Mouse (Mus musculus) midbrain, embryonic 10.5 days (tissue): ENCODE results near the gene Lmntd2. TPM values are rescaled to one million over a fixed set of nuclear protein-coding genes. Genes with fewer than 3 reads are reported as not detected.

Experiments used
- DNase-seq: peaks from one replicate; pipeline ENCODE4 v3.0.0-alpha.2; 2017; ENCODE audit warnings: low spot score
- H3K27ac ChIP-seq: fragments of 300-500 bp; sonication (generic); replicated peaks from 2 replicates; pipeline ENCODE4 v1.5.1; 2016; ENCODE audit warnings: mild to moderate bottlenecking
- H3K27me3 ChIP-seq: fragments of 300-500 bp; sonication (generic); 2 replicates; pipeline ENCODE4 v1.6.1; 2016; ENCODE audit warnings: low read depth, mild to moderate bottlenecking; ENCODE audit not compliant: poor library complexity, severe bottlenecking
- H3K36me3 ChIP-seq: fragments of 300-500 bp; sonication (generic); 2 replicates; pipeline ENCODE4 v1.6.1; 2016; ENCODE audit warnings: mild to moderate bottlenecking, moderate library complexity
- H3K4me1 ChIP-seq: fragments of 300-500 bp; sonication (generic); 2 replicates; pipeline ENCODE4 v1.6.1; 2016
- H3K4me3 ChIP-seq: fragments of 300-500 bp; sonication (generic); 2 replicates; pipeline ENCODE4 v1.5.1; 2016; ENCODE audit warnings: mild to moderate bottlenecking, moderate library complexity
- H3K9me3 ChIP-seq: fragments of 300-500 bp; sonication (generic); replicated peaks from 2 replicates; pipeline ENCODE4 v1.6.1; 2016; ENCODE audit warnings: mild to moderate bottlenecking
- WGBS: fragments of 180-500 bp; shearing (Covaris S2); methylation state at CpG from one replicate; pipeline ENCODE4 v1.1.7; 2016; 5-methylcytosine and 5-hydroxymethylcytosine counted together
- microRNA counts: library from miRNA; unstranded; fragments of <30 nt; microRNA quantifications from one replicate; lab custom pipeline; 2017
- microRNA-seq: library from miRNA; unstranded; fragments of <30 nt; microRNA quantifications from one replicate; pipeline ENCODE4, GENCODE M21; 2017
- polyA plus RNA-seq: library from polyadenylated mRNA; unstranded; fragments of >200 nt; fragmentation: Nextera tagmentation; extraction: Ambion mirVana; gene quantifications from 2 replicates; pipeline ENCODE4 v1.2.1, GENCODE M21; 2016

Lmntd2 gene
- polyA plus RNA-seq, 1 experiment from 2014 or later, result 3.8 TPM

DNA sequence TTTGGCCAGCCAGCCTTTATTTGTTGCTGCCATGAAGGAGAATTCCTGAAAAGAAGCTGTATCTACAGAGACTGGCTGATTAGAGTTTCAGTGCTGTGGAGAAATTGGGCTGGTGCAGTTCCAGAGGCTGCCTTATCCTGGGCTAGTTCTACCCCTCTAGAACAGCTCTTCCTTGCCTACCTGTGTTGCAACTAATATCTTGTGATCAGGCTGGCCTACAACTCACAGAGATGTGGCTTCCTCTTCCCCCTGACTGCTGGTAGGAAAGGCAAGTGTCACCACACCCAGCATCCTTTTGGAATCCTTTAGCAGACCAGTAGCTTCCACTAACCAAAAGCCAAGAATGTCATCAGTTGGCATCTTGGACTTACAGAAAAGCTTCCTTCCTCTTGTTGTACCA is 44.0 kb downstream of the Lmntd2 start:
- Histone ChIP-seq H3K4me3 (no peak overlapping the region), H3K27me3 (peaks cover 17% of the 10 kb centered on the region; the same call in 1 of the 2 replicates), H3K36me3 (peaks cover 15% of the 10 kb centered on the region), H3K4me1 (peaks cover 37% of the 10 kb centered on the region), H3K27ac (no peak overlapping the region), H3K9me3 (no peaks in the 10 kb centered on the region)
- DNase-seq, result no peak

GRCm38 (mm10) chr7:141169300-141169699 is 44.6 kb downstream of the Lmntd2 start:
- no peak overlapping the region for H3K27ac ChIP-seq
- peaks cover 37% of the 10 kb centered on the region for H3K4me1 ChIP-seq
- H3K27me3 ChIP-seq, result peaks cover 17% of the 10 kb centered on the region; the same call in 1 of the 2 replicates
- H3K9me3 ChIP-seq, result no peaks in the 10 kb centered on the region
- peaks cover 20% of the 10 kb centered on the region for H3K36me3 ChIP-seq
- no peak for DNase-seq
- WGBS, result 98% methylated on average over 1 of the region's 1 CpGs
- no peak overlapping the region for H3K4me3 ChIP-seq

GRCm38 (mm10) chr7:141168518-141168953 is 45.3 kb downstream of the Lmntd2 start:
- Histone ChIP-seq H3K27me3 (peaks cover 17% of the 10 kb centered on the region; the same call in 1 of the 2 replicates), H3K4me1 (peaks cover 36% of the 10 kb centered on the region), H3K36me3 (peaks cover 28% of the 10 kb centered on the region), H3K9me3 (no peaks in the 10 kb centered on the region), H3K4me3 (peak overlapping the region; percentile 55), H3K27ac (peak overlapping the region; percentile 78)
- DNase-seq, result peak; percentile 37
- whole genome bisulfite sequencing, result 4% methylated on average over 22 of the region's 22 CpGs

DNA sequence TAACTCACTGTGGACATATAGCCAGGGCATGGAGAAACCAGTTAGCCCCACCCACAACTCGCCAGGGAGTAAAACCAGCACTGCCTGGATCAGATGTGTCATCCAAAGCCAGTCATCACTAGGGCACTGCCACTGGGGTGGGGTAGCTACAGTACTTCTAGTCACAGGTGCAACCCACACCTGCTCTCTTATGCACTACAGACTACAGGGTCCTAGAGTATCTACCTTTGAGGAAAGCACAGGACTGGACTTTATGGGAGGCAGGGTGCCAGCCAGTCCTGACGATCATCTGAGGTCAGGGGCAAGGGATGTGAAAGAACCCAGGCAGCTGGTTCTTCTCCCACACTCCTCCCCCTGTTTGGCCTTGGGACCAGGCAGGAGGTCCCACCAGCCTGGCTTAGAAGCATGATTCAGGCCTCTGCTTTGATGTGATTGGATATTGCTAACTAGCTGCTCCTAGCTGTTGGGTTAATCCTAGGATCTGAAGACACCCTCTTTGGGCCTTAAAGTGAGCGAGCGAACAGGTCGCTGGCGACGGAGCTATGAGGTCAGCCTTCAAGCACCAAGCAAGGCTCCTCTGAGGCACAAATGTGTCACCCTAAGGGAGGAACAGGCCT is 45.9 kb downstream of the Lmntd2 start:
- peaks cover 17% of the 10 kb centered on the region; the same call in 1 of the 2 replicates for H3K27me3 ChIP-seq
- DNase-seq, result peak; percentile 23
- WGBS, result 15% methylated on average over 7 of the region's 7 CpGs
- H3K36me3 ChIP-seq, result peaks cover 33% of the 10 kb centered on the region
- H3K4me1 ChIP-seq, result peaks cover 31% of the 10 kb centered on the region
- H3K9me3 ChIP-seq, result no peaks in the 10 kb centered on the region
- H3K4me3 ChIP-seq, result peak overlapping the region; percentile 55
- H3K27ac ChIP-seq, result peak overlapping the region; percentile 78

GRCm38 (mm10) chr7:141164850-141165249 is 49.0 kb downstream of the Lmntd2 start:
- H3K36me3 ChIP-seq, result peaks cover 64% of the 10 kb centered on the region

DNA sequence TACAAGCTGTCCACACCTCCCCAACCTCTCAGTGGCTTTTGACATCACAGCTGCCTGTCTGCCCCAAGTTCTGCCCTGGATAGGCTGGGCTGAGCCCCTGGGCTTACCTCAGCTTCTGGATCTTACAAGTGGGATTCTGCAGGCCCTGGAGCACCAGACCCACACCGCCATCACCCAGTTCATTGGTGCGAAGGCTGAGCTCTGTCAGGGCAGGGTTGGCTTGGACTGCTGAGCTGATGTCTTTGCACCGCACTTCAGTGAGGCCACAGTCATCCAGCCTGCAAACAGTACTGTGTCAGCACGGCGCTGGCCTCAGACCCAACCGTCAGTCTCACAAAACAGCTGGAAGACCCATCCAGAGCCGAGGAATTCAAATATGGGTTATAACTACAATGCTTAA is 49.5 kb downstream of the Lmntd2 start:
- peaks cover 68% of the 10 kb centered on the region for H3K36me3 ChIP-seq
- WGBS, result 91% methylated on average over 7 of the region's 7 CpGs

More at GRCm38 (mm10) chr7:141164850-141165249, 49.0 kb downstream of the Lmntd2 start:
- no peak overlapping the region for H3K4me3 ChIP-seq
- peaks cover 20% of the 10 kb centered on the region for H3K4me1 ChIP-seq
- WGBS, result 85% methylated on average over 6 of the region's 6 CpGs
- DNase-seq, result no peak
- H3K27me3 ChIP-seq, result peaks cover 10% of the 10 kb centered on the region; the same call in 1 of the 2 replicates
- H3K9me3 ChIP-seq, result no peaks in the 10 kb centered on the region
- no peak overlapping the region for H3K27ac ChIP-seq

More for the DNA sequence above, 49.5 kb downstream of the Lmntd2 start:
- H3K27me3 ChIP-seq, result peaks cover 5% of the 10 kb centered on the region; the same call in 1 of the 2 replicates
- H3K27ac ChIP-seq, result no peak overlapping the region
- no peaks in the 10 kb centered on the region for H3K9me3 ChIP-seq
- H3K4me3 ChIP-seq, result no peak overlapping the region
- no peak for DNase-seq
- H3K4me1 ChIP-seq, result peaks cover 20% of the 10 kb centered on the region

MicroRNAs within 50 kb of the gene (microRNA counts, 519-probe panel; counts per million panel counts)
- microRNA mmu-miR-210 (lab: Ali Mortazavi, UCI), result 7,033 counts per million, percentile 67 among the panel's probes with 10 or more counts

Small RNA genes lying within 50 kb of the gene (microRNA-seq; reads per million reads assigned to microRNA genes)
- 830 reads per million, percentile 75 among the genes with 10 or more reads in this experiment for gene Mir210

Other genes starting within 250 kb of the Lmntd2 start
- gene Ifitm1, start 246.9 kb downstream of the Lmntd2 start, polyA plus RNA-seq, result 6.3 and 8.4 TPM in 2 replicates
- 13.7 and 16.8 TPM in 2 replicates for gene Ifitm3, start 203.3 kb downstream of the Lmntd2 start, polyA plus RNA-seq
- gene Ifitm6, start 196.2 kb downstream of the Lmntd2 start, polyA plus RNA-seq, result 0.21 TPM in 1 of 2 replicates, not detected in the other
- not detected in 2 replicates for gene Gm17387, start 184.9 kb downstream of the Lmntd2 start, polyA plus RNA-seq
- gene B4galnt4, start 153.0 kb downstream of the Lmntd2 start, polyA plus RNA-seq, result 26.8 and 29.4 TPM in 2 replicates
- 1.8 and 2.0 TPM in 2 replicates for gene Pkp3, start 135.9 kb downstream of the Lmntd2 start, polyA plus RNA-seq
- gene Sigirr, start 113.5 kb downstream of the Lmntd2 start, polyA plus RNA-seq, result 2.3 and 2.5 TPM in 2 replicates
- 0.07 and 0.16 TPM in 2 replicates for gene Ano9, start 96.3 kb downstream of the Lmntd2 start, polyA plus RNA-seq
- 86.5 and 94.7 TPM in 2 replicates for gene Ptdss2, start 91.7 kb downstream of the Lmntd2 start, polyA plus RNA-seq
- 64.5 and 66.6 TPM in 2 replicates for gene Rnh1, start 41.2 kb downstream of the Lmntd2 start, polyA plus RNA-seq
- gene Hras, start 20.1 kb downstream of the Lmntd2 start, polyA plus RNA-seq, result 84.2 and 87.5 TPM in 2 replicates
- gene Lrrc56, start 19.9 kb downstream of the Lmntd2 start, polyA plus RNA-seq, result 14.4 and 14.6 TPM in 2 replicates
- 55.6 and 57.2 TPM in 2 replicates for gene Rassf7, start 1.8 kb upstream of the Lmntd2 start, polyA plus RNA-seq
- 114 and 125 TPM in 2 replicates for gene Phrf1, start 14.7 kb upstream of the Lmntd2 start, polyA plus RNA-seq
- 0.58 and 1.4 TPM in 2 replicates for gene Irf7, start 52.4 kb upstream of the Lmntd2 start, polyA plus RNA-seq
- not detected in 2 replicates for gene Cdhr5, start 62.7 kb upstream of the Lmntd2 start, polyA plus RNA-seq
- 0.79 and 2.4 TPM in 2 replicates for gene Sct, start 65.1 kb upstream of the Lmntd2 start, polyA plus RNA-seq
- 0.32 and 0.62 TPM in 2 replicates for gene Drd4, start 77.9 kb upstream of the Lmntd2 start, polyA plus RNA-seq
- 57.4 and 67.2 TPM in 2 replicates for gene Deaf1, start 113.6 kb upstream of the Lmntd2 start, polyA plus RNA-seq
- 52.2 and 58.1 TPM in 2 replicates for gene Tmem80, start 113.7 kb upstream of the Lmntd2 start, polyA plus RNA-seq
- gene Eps8l2, start 124.8 kb upstream of the Lmntd2 start, polyA plus RNA-seq, result 3.4 and 3.8 TPM in 2 replicates
- 339 and 342 TPM in 2 replicates for gene Taldo1, start 178.1 kb upstream of the Lmntd2 start, polyA plus RNA-seq
- 45.1 and 47.0 TPM in 2 replicates for gene Gatd1, start 200.1 kb upstream of the Lmntd2 start, polyA plus RNA-seq
- gene Cend1, start 215.4 kb upstream of the Lmntd2 start, polyA plus RNA-seq, result 8.9 and 15.1 TPM in 2 replicates
- 43.7 and 48.4 TPM in 2 replicates for gene Slc25a22, start 223.8 kb upstream of the Lmntd2 start, polyA plus RNA-seq
- gene Pidd1, start 229.9 kb upstream of the Lmntd2 start, polyA plus RNA-seq, result 18.8 and 20.9 TPM in 2 replicates
- 905 and 1,135 TPM in 2 replicates for gene Rplp2, start 233.3 kb upstream of the Lmntd2 start, polyA plus RNA-seq
- gene Pnpla2, start 241.1 kb upstream of the Lmntd2 start, polyA plus RNA-seq, result 15.2 and 17.5 TPM in 2 replicates
- 4.1 and 6.9 TPM in 2 replicates for gene Cracr2b, start 247.0 kb upstream of the Lmntd2 start, polyA plus RNA-seq